Mouse (Mus musculus) monocyte, adult 2 months (primary cell): ENCODE results near the gene C130050O18Rik.
A peak's percentile ranks its signal among the peaks of the same experiment; 100 is the strongest.

Experiments
- DNase-seq, 2 experiments: peaks; one replicate each; pipeline ENCODE4 v3.0.0; 2022; ENCODE audit warnings: low spot score in 2 of 2, low read depth in 1 of 2

The C130050O18Rik gene

DNA sequence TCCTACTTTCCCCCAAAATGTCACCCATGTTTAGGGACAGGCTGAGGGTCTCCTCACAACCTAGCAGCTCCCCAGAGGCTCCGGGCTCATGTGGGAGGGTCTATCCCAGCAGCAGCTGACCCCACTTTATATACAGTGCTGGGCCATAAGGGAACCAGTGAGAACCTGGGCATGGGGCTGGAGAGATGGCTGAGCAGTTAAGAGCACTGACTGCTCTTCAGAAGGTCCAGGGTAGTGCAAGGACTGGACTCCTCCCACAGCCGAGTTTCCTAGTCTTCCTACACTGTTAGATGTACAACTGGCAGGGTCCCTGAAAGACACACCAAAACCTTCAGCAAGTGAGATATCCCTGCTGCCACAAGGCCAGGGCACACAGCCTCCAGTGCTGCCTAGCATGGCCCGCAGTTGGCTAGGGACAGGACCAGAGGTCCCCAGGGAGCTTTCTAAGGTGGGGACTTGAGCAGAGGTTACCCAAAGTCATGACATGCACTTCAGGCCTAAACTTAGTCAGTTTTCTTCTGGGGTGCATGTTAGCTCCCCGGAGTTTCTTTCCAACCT is 7.6 kb upstream of the C130050O18Rik start:
- DNase-seq, result no peak

DNA sequence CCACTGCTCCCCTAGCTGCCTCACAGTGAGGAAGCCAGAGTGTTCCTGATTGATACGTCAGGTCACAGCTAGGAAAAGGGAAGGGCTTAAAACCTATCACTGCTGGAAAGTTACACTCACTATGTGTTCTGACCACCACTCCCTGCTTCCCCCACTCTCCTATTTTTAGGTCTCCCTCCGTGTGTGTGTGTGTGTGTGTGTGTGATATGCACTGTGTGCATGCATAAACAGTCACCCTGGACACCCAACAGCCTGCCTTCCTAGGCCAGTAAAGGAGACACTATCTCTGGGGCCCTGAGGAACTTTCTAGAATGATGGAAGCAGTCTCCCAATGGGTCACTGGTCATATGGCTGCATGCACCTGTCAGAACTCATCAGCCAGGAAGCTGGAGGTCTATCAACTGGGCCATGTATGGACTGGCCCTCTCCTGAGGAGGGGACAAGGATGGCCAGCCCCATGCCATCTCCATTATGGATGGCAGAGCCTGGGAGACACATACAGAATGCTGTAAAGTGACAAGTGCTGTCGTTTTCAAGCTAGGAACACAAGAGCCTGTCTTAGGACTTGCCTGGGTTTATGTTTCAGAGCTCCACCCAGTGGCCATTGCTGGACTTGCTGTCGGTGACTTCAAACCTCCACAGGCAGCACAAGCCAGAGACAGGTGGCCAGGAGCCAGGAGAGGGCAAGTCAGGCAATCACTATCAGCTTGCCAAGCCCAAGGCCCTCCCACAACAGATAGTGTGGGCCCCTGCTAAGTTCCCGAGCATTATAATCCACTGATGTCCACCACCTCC is 6.9 kb upstream of the C130050O18Rik start:
- DNase-seq, result peak; percentile 51 to 73

DNA sequence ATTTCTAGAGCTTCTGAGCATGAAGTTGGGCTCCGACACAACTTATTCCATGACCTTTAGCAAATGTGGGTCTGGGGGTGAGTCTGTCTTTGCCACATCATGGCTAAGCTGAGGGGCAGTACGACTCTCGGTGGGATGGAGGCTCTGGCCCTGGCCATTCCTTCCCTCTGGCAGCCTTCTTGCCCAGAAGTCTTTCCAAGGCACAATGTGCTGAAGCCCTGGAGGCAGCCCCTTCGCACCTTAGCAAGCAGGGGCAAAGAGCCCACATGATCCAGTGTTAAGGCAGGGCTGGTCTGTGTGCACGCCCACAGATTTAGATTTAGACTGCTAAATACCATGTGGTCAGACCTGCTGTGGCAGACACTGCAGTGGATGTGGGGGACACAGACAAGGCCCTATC is 6.3 kb upstream of the C130050O18Rik start:
- DNase-seq, result no peak

DNA sequence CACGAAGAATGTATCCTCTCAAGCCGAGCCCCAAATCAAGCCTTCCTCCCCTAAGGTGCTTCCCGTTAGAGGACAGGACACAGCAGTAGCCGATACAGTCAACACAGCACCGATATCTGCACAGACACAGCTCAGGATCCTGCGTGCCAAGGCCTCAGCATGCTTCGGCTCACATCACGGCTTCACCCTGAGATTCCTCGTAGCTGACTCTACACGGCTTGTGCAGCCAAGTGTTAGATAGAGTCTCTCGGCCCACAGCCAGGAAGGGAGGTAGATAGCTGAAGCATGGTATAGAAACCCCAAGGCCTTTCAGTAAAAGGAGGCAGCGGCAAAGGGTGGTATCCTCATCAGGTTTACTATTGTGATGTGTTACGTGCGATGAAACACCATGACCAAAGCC is 5.1 kb upstream of the C130050O18Rik start:
- DNase-seq, result no peak

DNA sequence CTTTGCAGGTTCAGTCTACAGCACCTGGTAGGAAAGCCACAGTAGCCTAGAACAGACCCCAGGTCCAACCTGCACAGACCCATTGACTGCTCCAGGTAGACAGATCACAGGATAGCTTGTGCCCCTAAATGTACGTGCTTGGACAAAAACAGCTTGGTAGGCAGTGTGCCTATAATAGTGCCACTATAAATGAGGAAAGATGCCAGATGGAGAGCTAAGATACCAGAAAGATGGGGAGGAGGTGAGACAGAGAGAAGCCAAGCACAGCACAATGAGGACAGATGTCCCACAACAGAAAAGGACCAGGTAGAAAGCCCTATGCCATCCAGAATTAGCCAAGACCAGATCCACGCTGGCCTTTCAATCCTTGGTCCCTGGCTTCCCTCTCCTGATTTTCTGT is 3.0 kb upstream of the C130050O18Rik start:
- DNase-seq, result no peak

DNA sequence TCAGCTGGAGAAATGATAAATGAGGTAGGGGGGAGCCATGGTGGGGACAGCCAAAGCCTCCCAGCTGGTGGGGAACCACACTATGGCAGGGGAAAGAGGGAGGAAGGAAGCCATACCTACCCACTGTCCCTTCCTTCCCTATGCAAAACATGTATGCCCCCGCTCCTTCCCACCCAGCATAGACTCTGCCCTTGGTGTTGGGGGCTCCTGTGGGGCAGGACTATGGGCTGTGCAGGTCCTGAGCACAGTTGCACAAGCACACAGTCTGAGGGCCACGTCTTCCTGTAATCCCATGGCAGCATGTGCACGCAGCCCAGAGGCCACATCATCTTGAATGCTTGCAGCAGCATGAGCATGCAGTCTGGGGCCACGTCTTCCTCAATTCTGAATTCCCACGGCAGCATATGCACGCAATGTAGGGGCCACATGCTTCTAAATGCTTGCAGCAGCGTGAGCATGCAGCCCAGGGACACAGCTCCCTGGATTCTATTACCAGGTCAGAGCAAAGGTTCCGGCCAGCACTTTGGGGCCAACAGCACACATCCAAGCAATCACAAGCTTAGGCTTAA is 1.3 kb upstream of the C130050O18Rik start:
- DNase-seq, result peak in 1 of 2 experiments; percentile 53

DNA sequence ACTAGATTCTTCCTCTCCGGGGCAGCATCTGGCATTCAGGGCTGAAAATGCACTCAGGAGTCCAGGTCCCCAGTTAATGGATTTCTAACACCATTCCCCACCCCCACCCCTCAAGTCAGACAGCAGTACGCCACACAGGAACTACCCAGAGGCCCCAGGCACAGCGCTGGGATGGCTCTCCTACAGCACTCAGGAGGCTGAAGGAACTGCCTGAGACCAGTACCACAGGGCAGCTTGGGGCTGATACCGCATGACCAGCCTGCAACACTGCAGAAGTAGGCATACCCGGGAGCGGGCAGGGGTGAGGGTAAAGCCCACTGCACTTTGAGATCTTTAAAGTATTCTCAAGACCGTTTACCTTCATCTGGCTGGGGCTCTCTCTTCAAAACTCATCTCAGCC is 398 bp downstream of the C130050O18Rik start:
- no peak for DNase-seq

DNA sequence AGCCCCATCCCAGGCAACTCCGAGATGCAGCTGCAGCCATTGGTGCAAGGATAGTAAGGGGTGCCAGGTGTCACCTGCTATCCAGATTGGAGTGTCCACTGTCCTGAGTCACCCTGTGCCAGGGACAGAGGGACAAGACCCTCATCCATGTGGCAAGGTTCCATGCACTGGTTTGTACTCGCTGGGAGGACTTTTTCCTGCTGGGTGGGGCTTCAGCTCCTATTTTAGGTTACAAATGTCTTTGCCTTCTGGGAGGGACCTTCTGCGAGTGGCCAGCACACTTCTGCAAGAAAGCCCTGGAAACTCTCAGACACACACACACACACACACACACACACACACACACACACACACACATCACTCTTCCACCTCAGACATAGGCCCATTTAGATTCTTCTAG is 873 bp downstream of the C130050O18Rik start:
- peak in 1 of 2 experiments; percentile 43 for DNase-seq

DNA sequence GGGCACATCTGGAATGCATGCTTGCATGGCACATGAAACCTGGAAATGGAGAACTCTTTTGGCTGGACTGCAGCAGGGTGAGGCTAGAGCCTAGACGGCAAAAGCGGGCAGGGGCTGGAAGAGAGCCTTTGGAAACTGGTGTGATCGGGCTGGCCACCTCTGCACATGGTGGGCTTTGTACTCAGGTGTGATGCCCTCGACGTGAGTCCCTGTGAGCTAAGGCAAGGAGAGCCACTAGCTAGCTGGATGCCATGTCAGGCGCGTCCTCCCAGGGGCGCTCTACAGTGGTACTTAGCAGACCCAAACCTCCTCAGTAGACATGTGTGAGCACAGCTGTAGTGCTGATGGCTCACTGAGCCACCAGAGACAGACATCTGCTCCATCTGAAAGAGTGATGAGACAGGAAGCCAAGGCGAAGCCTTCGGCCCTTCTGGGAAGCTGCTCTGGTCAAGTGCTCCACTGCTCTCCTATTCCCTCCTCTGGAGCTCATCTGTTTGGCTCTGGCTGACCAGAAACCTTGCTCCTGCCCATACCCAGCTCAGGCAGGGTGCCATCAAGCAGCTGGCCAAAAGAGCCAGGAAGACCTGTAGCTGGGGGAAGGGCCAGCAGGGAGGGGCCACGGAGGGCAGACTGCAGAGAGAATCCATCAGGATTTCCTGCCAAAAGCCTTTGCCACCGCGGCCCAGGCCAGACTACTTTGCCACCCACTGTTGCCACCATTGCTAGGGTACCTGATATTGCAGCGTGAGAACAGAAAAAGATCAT is 2.2 kb downstream of the C130050O18Rik start:
- DNase-seq, result no peak

DNA sequence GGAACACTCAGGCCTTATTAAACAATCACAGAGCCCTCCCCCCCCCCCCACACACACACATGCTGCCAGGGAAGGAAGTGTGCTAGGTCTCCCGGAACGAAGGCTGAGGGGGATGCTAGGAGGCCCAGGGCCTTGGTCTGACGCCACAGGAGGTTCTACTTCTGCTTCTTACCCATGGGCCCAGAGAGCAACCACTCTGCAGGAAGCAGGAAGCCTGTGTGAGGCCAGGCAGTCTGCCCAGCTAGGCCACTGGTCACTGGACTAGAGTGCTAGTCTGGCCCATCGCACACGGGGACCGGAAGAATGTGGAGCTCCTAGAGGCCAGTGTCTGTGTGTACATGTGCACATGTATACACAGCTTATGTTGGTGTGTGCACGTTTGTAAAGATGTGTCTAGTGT is 3.4 kb downstream of the C130050O18Rik start:
- DNase-seq, result peak in 1 of 2 experiments; percentile 59

DNA sequence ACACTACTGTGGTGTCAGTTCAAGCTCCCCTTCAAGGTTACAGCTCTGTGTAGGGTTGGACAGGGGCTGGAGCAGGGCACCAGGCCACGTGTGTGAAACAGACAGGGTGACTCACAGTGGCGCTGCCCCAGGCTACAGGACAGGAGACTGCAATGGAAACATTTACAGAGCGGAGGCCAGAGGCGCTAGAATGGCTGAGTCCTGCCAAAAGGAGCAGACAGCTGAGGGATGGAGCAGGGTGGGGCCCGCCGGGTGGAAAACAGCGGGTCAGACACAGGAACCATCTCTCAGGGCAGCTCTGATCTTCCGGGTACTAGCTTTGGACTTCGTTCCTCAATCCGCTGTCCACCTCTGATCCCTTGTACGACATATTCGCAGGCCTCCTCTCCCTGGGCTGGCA is 4.3 kb downstream of the C130050O18Rik start:
- DNase-seq, result peak in 1 of 2 experiments; percentile 45

DNA sequence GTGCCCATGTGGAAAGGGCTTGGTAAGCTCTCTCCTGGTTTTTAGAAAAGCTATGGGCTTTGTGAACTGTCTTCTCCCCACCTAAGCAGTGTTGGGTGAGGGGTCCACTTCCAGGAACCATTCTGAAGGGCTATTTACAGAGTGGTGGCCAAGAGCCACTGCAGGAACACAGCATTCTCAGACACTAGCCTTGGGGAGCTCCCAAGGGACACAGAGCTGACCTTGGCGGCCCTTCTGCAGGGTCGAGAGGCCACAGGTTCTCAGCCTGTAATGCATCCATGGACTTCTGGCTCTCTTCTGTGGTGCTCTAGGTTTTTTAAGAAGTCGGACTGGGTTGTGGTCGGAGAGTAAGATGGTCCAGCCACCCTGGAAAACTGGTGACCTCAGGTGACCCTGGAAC is 5.0 kb downstream of the C130050O18Rik start:
- no peak for DNase-seq

DNA sequence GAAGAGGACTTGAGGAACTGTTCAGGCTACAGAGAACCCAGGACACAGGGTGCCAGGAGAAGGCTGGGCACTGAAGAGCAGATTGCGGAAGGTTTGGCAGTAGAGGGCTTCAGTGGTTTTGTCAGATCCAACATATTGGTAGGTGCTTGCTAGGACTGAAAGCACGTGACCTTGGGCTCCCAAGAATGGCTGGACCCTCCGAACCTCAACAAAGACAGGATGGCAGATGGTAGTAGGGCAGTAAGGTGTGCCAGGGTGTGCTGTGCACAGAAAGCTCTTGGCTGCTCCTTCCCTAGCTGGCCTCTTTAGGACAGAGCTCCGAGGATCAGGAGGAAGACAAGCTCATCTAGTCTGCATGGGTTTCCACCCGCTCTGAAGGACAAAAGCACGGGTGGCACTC is 6.0 kb downstream of the C130050O18Rik start:
- DNase-seq, result no peak

DNA sequence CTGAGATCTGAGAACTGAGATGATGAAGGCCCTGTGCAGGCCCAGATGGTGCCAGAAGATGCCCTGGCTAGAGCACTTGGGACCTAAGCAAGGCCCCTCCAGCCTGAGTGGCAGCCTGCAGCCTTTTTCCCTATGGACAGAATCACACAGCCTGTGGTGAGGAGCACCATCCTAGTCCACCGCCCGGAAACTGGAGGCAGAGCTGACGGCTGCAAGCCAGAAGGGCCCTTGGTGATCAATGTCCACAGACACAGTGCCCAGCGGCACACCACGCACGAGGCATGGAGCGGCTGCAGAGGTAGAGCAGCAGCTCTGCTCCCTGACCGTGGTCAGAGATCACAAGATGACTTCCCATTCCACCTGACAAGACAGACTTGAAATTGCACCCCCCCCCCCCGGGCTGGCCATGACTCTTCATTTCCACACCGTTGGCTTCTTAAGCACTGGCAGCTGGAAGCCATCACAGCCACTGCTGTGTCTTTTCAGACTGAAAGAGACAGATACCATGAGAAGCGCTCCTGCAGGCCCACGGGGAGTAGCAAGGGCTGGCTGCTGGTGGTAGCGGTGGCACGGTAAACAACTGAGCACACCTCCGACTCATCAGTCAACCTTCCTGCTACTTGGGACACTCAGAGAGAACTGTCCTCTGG is 6.7 kb downstream of the C130050O18Rik start:
- DNase-seq, result no peak

DNA sequence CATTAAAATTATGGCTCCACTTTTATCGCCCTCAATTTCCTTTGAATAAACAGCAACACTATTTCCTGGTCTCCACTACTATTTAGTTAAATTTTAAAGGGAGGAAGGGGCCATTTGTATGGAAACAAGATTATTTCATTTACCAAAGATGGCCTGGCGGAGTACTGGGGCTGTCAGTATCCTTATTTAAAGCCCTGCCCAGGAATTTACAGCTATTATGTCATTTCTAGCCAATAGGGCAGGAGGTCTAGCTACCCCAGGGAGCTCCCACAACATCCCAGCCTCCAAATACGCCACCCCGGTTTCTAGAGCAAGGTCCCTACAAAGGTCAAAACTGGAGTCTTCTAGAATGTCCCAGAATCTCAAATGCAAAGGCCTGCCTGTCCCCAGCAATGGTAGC is 8.5 kb downstream of the C130050O18Rik start:
- DNase-seq, result no peak

DNA sequence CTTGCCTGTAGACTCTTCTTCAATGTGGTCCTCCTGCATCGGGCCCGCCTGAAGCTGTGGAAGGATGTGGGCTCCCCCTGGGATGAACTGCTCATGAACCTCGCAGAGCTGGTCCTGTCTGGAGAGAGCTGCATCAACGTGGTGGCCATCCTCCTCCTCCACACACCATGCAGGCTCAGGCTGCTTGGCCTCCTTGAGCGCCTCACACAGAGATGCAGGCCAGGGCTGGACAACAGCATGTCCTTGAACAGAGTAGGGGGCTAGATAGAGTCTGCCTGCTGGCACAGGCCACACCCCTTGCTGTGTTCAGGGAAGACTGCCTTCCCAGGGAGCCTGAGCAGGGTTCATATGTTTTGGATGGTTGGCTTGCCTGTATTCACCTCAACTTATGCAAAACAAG is 9.9 kb downstream of the C130050O18Rik start:
- DNase-seq, result no peak

DNA sequence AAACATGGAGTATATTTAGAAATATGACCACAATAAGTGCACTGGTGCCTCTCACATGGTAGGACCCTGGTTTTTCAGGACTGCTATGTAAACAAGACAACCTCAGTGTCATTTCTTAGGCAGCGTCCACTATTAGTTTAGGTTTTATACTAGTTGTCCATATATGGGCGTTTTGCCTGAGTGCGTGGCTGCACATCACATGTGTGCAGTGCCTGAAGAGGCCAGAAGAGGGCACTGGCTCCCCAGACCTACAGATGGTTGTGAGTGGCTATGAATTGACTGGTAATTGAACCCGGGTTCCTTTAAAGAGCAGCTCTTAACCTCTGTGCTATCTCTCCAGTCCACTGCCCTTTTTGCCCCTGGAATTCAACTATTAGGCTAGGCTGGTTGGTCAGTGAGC is 11.9 kb downstream of the C130050O18Rik start:
- peak in 1 of 2 experiments; percentile 6 for DNase-seq

DNA sequence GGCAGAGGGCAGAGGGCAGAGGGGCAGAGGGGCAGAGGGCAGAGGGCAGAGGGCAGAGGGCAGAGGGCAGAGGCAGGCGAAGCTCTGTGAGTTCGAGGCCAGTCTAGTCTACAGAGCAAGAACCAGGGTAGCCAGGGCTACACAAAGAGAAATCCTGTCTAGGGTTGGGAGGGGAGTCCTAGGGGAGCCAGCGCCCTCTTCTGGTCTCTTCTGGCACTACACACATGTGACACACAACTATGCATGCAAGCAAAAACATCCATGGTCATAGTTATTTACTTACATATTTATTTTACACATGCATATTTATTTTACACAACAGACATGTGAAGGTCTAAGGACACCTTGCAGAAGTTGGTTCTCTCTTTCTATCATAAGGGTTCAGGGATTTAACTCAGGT is 12.4 kb downstream of the C130050O18Rik start:
- no peak for DNase-seq

DNA sequence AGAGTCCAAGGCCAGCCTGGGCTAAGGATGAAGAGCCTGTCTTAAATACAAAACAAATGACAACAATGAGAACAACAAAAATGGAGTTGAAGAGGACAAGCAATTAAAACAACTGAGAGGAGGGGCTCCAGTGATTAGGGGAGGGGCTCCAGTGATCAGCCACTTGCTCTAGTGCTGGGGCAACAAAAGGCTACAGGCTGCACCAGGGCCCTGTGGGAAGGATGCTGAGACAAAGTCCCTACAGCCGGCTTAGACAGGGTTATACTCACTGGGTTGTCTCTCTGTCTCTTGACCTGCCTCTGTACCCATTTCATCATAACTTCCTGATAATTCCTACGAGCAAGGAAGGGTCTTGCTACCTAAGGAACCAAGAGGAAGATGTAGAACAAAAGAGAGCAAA is 13.0 kb downstream of the C130050O18Rik start:
- no peak for DNase-seq

DNA sequence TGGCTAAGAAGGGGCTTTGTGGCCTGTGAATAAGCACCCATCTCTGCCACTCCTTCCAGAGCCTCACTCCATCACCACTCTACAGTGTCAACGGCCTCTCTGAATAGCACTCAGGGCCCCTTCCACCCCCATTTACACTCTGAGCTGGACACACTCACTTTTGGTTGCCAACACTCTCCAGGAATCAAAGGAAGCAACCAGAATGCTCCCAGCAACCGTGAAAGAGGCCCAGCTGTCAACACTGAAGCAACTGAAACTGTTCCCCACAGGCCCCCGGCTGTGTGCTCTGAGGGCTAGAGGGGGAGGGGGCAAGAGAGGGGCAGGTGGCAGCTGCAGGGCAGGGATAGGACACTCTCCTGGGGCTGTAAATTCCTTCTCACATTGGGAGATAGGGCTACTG is 13.6 kb downstream of the C130050O18Rik start:
- no peak for DNase-seq
